In genomic region chr13:21246276-21246675, GRCm38 (mm10) we compare ENCODE assay signal across 30 mouse cellular contexts. TPM values are rescaled to one million over a fixed set of nuclear protein-coding genes. Genes with fewer than 3 reads are reported as not detected.
DNase-seq lines count a peak whose midpoint lies in the region; ATAC-seq and TF ChIP-seq lines count a peak whose summit lies in the region.
"Had no signal": no experiment of that assay in that cellular context is flagged by ENCODE, and none has a peak within 500 bp of the region (broad histone marks: within the 10 kb centered on the region; RNA-seq: fewer than 3 reads in every experiment).

No protein-coding gene starts in this region.

- no peaks in the 10 kb centered on the region for H3K36me3 ChIP-seq in kidney, adult 2 months (ENCODE audit: control insufficient read depth, insufficient read depth, low read length)
- H3K36me3 ChIP-seq in liver, adult 2 months (ENCODE audit: control insufficient read depth, insufficient read depth, low read length): no peaks in the 10 kb centered on the region
- H3K36me3 ChIP-seq in liver, postnatal 0 days (replicated peaks; ENCODE audit: insufficient read depth, low read length): no peaks in the 10 kb centered on the region
- no peaks in the 10 kb centered on the region for H3K36me3 ChIP-seq in intestine, embryonic 15.5 days
- no peaks in the 10 kb centered on the region for H3K36me3 ChIP-seq in intestine, embryonic 16.5 days (ENCODE audit: control insufficient read depth, insufficient read depth, low read length)
- H3K36me3 ChIP-seq: embryonic facial prominence, embryonic 13.5 days; embryonic facial prominence, embryonic 15.5 days; forebrain, embryonic 10.5 days; forebrain, embryonic 12.5 days had no signal

- no peaks in the 10 kb centered on the region for H3K9me3 ChIP-seq in liver, postnatal 0 days (ENCODE audit: low read length)
- H3K9me3 ChIP-seq in intestine, embryonic 15.5 days: no peaks in the 10 kb centered on the region
- no peaks in the 10 kb centered on the region for H3K9me3 ChIP-seq in intestine, embryonic 16.5 days (ENCODE audit: control insufficient read depth, low read length)
- H3K9me3 ChIP-seq: embryonic facial prominence, embryonic 13.5 days; embryonic facial prominence, embryonic 15.5 days; forebrain, embryonic 10.5 days; forebrain, embryonic 12.5 days had no signal

- no peak overlapping the region for H3K27ac ChIP-seq in kidney, adult 2 months (ENCODE audit: insufficient read depth, low read depth, low read length)
- no peak overlapping the region for H3K27ac ChIP-seq in liver, adult 2 months (replicated peaks; ENCODE audit: insufficient read depth, low read depth, low read length)
- no peak overlapping the region for H3K27ac ChIP-seq in liver, postnatal 0 days (ENCODE audit: low read depth)
- no peak overlapping the region for H3K27ac ChIP-seq in intestine, embryonic 15.5 days
- peak overlapping the region; percentile 3; the same call in 1 of the 2 replicates for H3K27ac ChIP-seq in intestine, embryonic 16.5 days (ENCODE audit: low read length)
- H3K27ac ChIP-seq: embryonic facial prominence, embryonic 13.5 days; embryonic facial prominence, embryonic 15.5 days; forebrain, embryonic 10.5 days; forebrain, embryonic 12.5 days had no signal

- TF ChIP-seq EP300 in liver, postnatal 0 days (IDR thresholded peaks at IDR 0.05; ENCODE audit: low read depth): no peak

- no peak overlapping the region for H3K4me3 ChIP-seq in kidney, adult 2 months (ENCODE audit: insufficient read depth, low read depth, low read length)
- no peak overlapping the region for H3K4me3 ChIP-seq in liver, adult 2 months (ENCODE audit: insufficient read depth, low read depth, low read length)
- no peak overlapping the region for H3K4me3 ChIP-seq in liver, postnatal 0 days (ENCODE audit: low read depth, low read length)
- no peak overlapping the region for H3K4me3 ChIP-seq in intestine, embryonic 15.5 days (replicated peaks)
- no peak overlapping the region for H3K4me3 ChIP-seq in intestine, embryonic 16.5 days (ENCODE audit: low read length)
- H3K4me3 ChIP-seq: embryonic facial prominence, embryonic 13.5 days; embryonic facial prominence, embryonic 15.5 days; erythroblast, embryonic 14.5 days; forebrain, embryonic 10.5 days; forebrain, embryonic 12.5 days had no signal

- no peak overlapping the region for H3K4me2 ChIP-seq in liver, postnatal 0 days (ENCODE audit: low read depth, low read length)
- H3K4me2 ChIP-seq in intestine, embryonic 15.5 days (replicated peaks): no peak overlapping the region
- H3K4me2 ChIP-seq in intestine, embryonic 16.5 days (ENCODE audit: low read depth, low read length): no peak overlapping the region
- H3K4me2 ChIP-seq: embryonic facial prominence, embryonic 13.5 days; embryonic facial prominence, embryonic 15.5 days; forebrain, embryonic 12.5 days had no signal

- TF ChIP-seq CTCF in kidney, adult 2 months (conservative IDR thresholded peaks at IDR 0.05; ENCODE audit: insufficient read depth, insufficient read length, low read depth, low read length): no peak
- no peak for TF ChIP-seq CTCF in liver, adult 2 months (IDR thresholded peaks at IDR 0.05; ENCODE audit: low read depth, low read length)
- no peak for TF ChIP-seq CTCF in liver, postnatal 0 days (IDR thresholded peaks at IDR 0.05; ENCODE audit: low read depth)

- no peaks in the 10 kb centered on the region for H3K79me2 ChIP-seq in liver, adult 2 months (ENCODE audit: control insufficient read depth, insufficient read depth, low read length)

- no peaks in the 10 kb centered on the region; the same call in 1 of the 2 replicates for H3K27me3 ChIP-seq in kidney, adult 2 months (replicated peaks; ENCODE audit: control insufficient read depth, insufficient read depth, low read length)
- 0 out of 2 replicates have a peak, but pooled peaks cover 2% of the 10 kb centered on the region for H3K27me3 ChIP-seq in liver, adult 2 months (ENCODE audit: control insufficient read depth, insufficient read depth, low read length)
- no peaks in the 10 kb centered on the region; the same call in 1 of the 2 replicates for H3K27me3 ChIP-seq in liver, postnatal 0 days (ENCODE audit: insufficient read depth, low read length)
- H3K27me3 ChIP-seq in intestine, embryonic 15.5 days (replicated peaks): no peaks in the 10 kb centered on the region
- no peaks in the 10 kb centered on the region for H3K27me3 ChIP-seq in intestine, embryonic 16.5 days (replicated peaks; ENCODE audit: control insufficient read depth, insufficient read depth, low read length)

- WGBS in kidney, adult 2 months: 27% methylated on average over 2 of the region's 2 CpGs
- WGBS in liver, adult 2 months: 35% methylated on average over 2 of the region's 2 CpGs
- WGBS in liver, postnatal 0 days (ENCODE audit: insufficient replicate concordance): 59% methylated on average over 2 of the region's 2 CpGs
- 40% methylated on average over 2 of the region's 2 CpGs for WGBS in intestine, embryonic 15.5 days
- 40% methylated on average over 2 of the region's 2 CpGs for WGBS in intestine, embryonic 16.5 days

- peak; percentile 25 for DNase-seq in kidney, adult 2 months
- no peak for DNase-seq in kidney, adult 11 months
- peak; percentile 44 for DNase-seq in liver, adult 2 months (ENCODE audit: extremely low read depth, low read depth, low spot score)
- DNase-seq in liver, postnatal 0 days: no peak
- no peak for DNase-seq in lung, postnatal 36 days
- DNase-seq: adrenal gland, adult 2 months; adrenal gland, postnatal 10 days; adrenal gland, postnatal 25 days; cerebellum, adult 11 months; cerebellum, adult 18-20 months; cerebellum, adult 8-10 months; cerebellum, adult 9-11 months; cerebellum, postnatal 14 days; cerebellum, postnatal 36 days; embryo, embryonic 11 days had no signal

- H3K4me1 ChIP-seq in kidney, adult 2 months (ENCODE audit: control insufficient read depth, insufficient read depth, low read length): no peaks in the 10 kb centered on the region
- no peaks in the 10 kb centered on the region for H3K4me1 ChIP-seq in liver, adult 2 months (ENCODE audit: control insufficient read depth, insufficient read depth, low read length)
- H3K4me1 ChIP-seq in liver, postnatal 0 days (ENCODE audit: insufficient read depth): no peaks in the 10 kb centered on the region
- peaks cover 5% of the 10 kb centered on the region for H3K4me1 ChIP-seq in intestine, embryonic 15.5 days (replicated peaks)
- H3K4me1 ChIP-seq in intestine, embryonic 16.5 days (ENCODE audit: control insufficient read depth, insufficient read depth, low read length): peaks cover 4% of the 10 kb centered on the region; the same call in 1 of the 2 replicates

- no peak overlapping the region for H3K9ac ChIP-seq in liver, adult 2 months (ENCODE audit: low read depth, low read length)
- no peak overlapping the region for H3K9ac ChIP-seq in liver, postnatal 0 days (replicated peaks)
- H3K9ac ChIP-seq in intestine, embryonic 15.5 days: no peak overlapping the region
- no peak overlapping the region for H3K9ac ChIP-seq in intestine, embryonic 16.5 days (ENCODE audit: low read depth, low read length)
- H3K9ac ChIP-seq: embryonic facial prominence, embryonic 13.5 days; embryonic facial prominence, embryonic 15.5 days; forebrain, embryonic 12.5 days had no signal

- ATAC-seq in liver, postnatal 0 days: no peak
- peak; percentile 52 for ATAC-seq in intestine, embryonic 15.5 days
- peak; percentile 65; the same call in 1 of the 2 replicates for ATAC-seq in intestine, embryonic 16.5 days
- no peak for ATAC-seq in inflammation-experienced regulatory T-cells, adult 6 months
- ATAC-seq: forebrain, embryonic 14.5 days had no signal

- no peak for TF ChIP-seq POLR2A in kidney, adult 2 months (IDR thresholded peaks at IDR 0.05; ENCODE audit: low read depth, low read length)
- TF ChIP-seq POLR2A in liver, adult 2 months (IDR thresholded peaks at IDR 0.05; ENCODE audit: extremely low read depth, insufficient read depth, low read length): no peak

RNA-seq across cellular contexts. Expression of gene Gpx5, which starts 46.3 kb away (rescaled TPM):
- polyA plus RNA-seq in kidney, adult 2 months (2012; rRNA removed): not detected in 2 replicates
- total RNA-seq in liver, adult 2 months (2014; rRNA removed): not detected in 2 replicates
- not detected in 2 replicates for polyA plus RNA-seq in liver, adult 2 months (2012; rRNA removed)
- not detected in 2 replicates for polyA plus RNA-seq in liver, postnatal 0 days (2015; fragmentation: Nextera tagmentation; extraction: Ambion mirVana)
- polyA plus RNA-seq in intestine, embryonic 15.5 days (2015; fragmentation: Nextera tagmentation; extraction: Ambion mirVana): not detected in 2 replicates
- polyA plus RNA-seq in intestine, embryonic 16.5 days (2015; fragmentation: Nextera tagmentation; extraction: Ambion mirVana): not detected in 2 replicates
- polyA plus RNA-seq in inflammation-experienced regulatory T-cells, adult 6 months (2017; shearing (Covaris generic)): not detected
- total RNA-seq: adrenal gland, adult 2 months; adrenal gland, postnatal 10 days; adrenal gland, postnatal 25 days; adrenal gland, postnatal 4 days; common myeloid progenitor, adult 5-6 weeks; ES-E14; MEL had no signal
- polyA plus RNA-seq: adrenal gland, adult 2 months; C2C12; embryonic facial prominence, embryonic 11.5 days; embryonic facial prominence, embryonic 13.5 days; embryonic facial prominence, embryonic 15.5 days; erythroblast, embryonic 14.5 days; forebrain, embryonic 10.5 days; forebrain, embryonic 12.5 days; forebrain, embryonic 14.5 days had no signal

Comparison
In these comparisons a context has a peak if more than half of its experiments do, and no peak if none do; other contexts are left out.
1. DNase-seq: peak in kidney, adult 2 months (single experiment) and liver, adult 2 months (single experiment); none in kidney, adult 11 months (single experiment), liver, postnatal 0 days (single experiment) and lung, postnatal 36 days (single experiment).
2. ATAC-seq: peak in intestine, embryonic 15.5 days (single experiment) and intestine, embryonic 16.5 days (single experiment); none in liver, postnatal 0 days (single experiment) and inflammation-experienced regulatory T-cells, adult 6 months (single experiment).